Mouse (Mus musculus) liver, adult 2 months (tissue): ENCODE data around the gene Il13.

Source experiments
- CTCF ChIP-seq: fragments of 200-500 bp; IDR thresholded peaks from 2 replicates; pipeline ENCODE4 v1.5.1; 2011; ENCODE audit warnings: low read depth, low read length, control low read depth
- POLR2A ChIP-seq: fragments of 200-500 bp; IDR thresholded peaks from 2 replicates; pipeline ENCODE4 v1.6.1; 2011; ENCODE audit warnings: low read length, control low read depth; ENCODE audit not compliant: insufficient read depth; ENCODE audit errors: extremely low read depth

GRCm38 (mm10) chr11:53633644-53634043 lies 858 bp downstream of the Il13 start:
- TF ChIP-seq POLR2A (no peak), CTCF (no peak)
